Mouse (Mus musculus) brain, embryonic 14.5 days (tissue): ENCODE results near the gene Myo1b.

ENCODE experiments used
- CTCF ChIP-seq: fragments of 200-500 bp; IDR thresholded peaks from 2 replicates; pipeline ENCODE4 v1.5.1; 2012; ENCODE audit warnings: inconsistent platforms, mild to moderate bottlenecking, moderate library complexity, borderline replicate concordance; ENCODE audit not compliant: insufficient read depth, insufficient read length; ENCODE audit errors: extremely low read depth
- POLR2A ChIP-seq: fragments of 200-500 bp; IDR thresholded peaks from 2 replicates; pipeline ENCODE4 v1.6.1; 2012; ENCODE audit warnings: mild to moderate bottlenecking, inconsistent platforms, borderline replicate concordance; ENCODE audit not compliant: poor library complexity, insufficient read depth, insufficient read length, severe bottlenecking; ENCODE audit errors: extremely low read depth

DNA sequence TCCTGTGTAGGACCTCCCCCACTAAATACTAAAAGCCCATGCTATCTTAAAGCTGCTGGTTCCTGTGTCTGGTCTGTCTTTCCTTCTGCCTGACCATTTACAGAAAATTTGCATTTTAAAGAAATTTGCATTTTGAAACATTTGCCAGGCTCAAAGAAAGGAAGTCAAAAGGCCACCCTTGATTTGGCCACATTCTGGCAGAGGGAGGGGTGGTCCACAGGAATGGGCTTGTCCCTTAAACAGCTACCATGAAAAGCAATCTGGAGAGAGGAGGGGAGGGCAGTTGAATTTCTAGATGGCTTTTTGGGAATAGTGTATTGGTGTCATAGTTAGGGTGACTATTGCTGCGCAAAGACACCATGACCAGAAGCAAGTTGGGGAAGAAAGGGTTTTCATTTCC, 173.3 kb downstream of the Myo1b start:
- TF ChIP-seq CTCF (no peak), POLR2A (no peak)
